Mouse (Mus musculus): ENCODE data around the gene Synj1. TPM values are rescaled to one million over a fixed set of nuclear protein-coding genes. Genes with fewer than 3 reads are reported as not detected.

Synj1 gene
- 51.6 and 66.8 TPM in 2 replicates for polyA plus RNA-seq (2012; rRNA removed)

DNA sequence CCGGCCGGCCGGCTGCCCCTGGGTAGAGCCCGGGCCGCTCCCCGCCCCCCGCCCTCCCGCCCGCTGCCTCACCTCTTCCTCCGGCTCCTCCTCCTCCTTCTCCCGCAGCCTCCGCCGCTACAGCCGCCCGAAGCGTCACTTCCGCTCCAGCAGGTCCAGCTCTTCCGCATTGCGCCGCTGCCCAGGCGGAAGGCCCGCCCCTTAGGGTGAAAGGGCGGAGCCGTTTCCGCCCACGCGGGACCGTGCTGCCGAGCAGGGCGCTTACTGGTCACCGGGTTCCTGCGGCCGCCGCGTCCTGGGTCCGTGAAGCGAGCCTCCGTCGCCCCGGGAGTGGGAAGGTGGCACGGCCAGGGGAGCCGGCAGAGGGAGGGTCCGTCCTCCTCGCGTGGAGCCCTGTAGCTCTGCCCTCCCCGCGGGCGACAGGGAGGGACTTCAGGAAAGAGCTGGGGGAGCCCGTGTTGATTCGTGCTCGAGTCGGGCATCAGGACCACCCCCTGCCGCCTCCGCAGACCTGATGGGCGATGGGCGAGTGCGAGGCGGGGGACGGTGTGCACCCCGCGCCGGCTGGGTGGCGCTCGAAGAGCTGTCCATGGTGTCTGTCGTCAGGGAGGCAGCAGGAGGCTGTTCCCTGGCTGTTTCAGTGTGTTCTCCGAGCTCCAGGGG, at the start of gene Synj1:
Gene Synj1 (minus strand): TSS at position 288 of the 663 bp plus-strand sequence.
- WGBS = under 1% methylated on average over 66 of the region's 66 CpGs
- Histone ChIP-seq H3K27me3 (ENCODE audit: control insufficient read depth, insufficient read depth, low read length) (no peaks in the 10 kb centered on the region), H3K27ac (ENCODE audit: control insufficient read depth, insufficient read depth, low read length) (peak within 1 kb of the TSS; percentile 34; the same call in 1 of the 2 replicates), H3K4me1 (replicated peaks; ENCODE audit: control insufficient read depth, insufficient read depth, low read length) (peaks cover 4% of the 10 kb centered on the region), H3K4me3 (ENCODE audit: control insufficient read depth, insufficient read depth, low read length) (peak within 1 kb of the TSS; percentile 82), H3K36me3 (ENCODE audit: control insufficient read depth, insufficient read depth, low read length) (peaks cover 13% of the 10 kb centered on the region)
- peak; percentile 87 for DNase-seq
- no peak for TF ChIP-seq CTCF (IDR thresholded peaks at IDR 0.05; ENCODE audit: borderline replicate concordance, control insufficient read depth, extremely low read depth, insufficient read depth, low read length, poor library complexity)
- TF ChIP-seq POLR2A (IDR thresholded peaks at IDR 0.05; ENCODE audit: control insufficient read depth, extremely low read depth, insufficient read depth, low read length, poor library complexity) = 0 out of 2 replicates have a peak, but pooled peaks have one; percentile 20

- peak overlapping the region; percentile 29 for H3K27ac ChIP-seq (ENCODE audit: control insufficient read depth, insufficient read depth, low read length)
- 69% methylated on average over 6 of the region's 6 CpGs for WGBS
- TF ChIP-seq POLR2A (IDR thresholded peaks at IDR 0.05; ENCODE audit: control insufficient read depth, extremely low read depth, insufficient read depth, low read length, poor library complexity) (no peak), CTCF (IDR thresholded peaks at IDR 0.05; ENCODE audit: borderline replicate concordance, control insufficient read depth, extremely low read depth, insufficient read depth, low read length, poor library complexity) (no peak)
- H3K27me3 ChIP-seq (ENCODE audit: control insufficient read depth, insufficient read depth, low read length) = no peaks in the 10 kb centered on the region
- no peak overlapping the region for H3K4me3 ChIP-seq (ENCODE audit: control insufficient read depth, insufficient read depth, low read length)
- no peaks in the 10 kb centered on the region for H3K36me3 ChIP-seq (ENCODE audit: control insufficient read depth, insufficient read depth, low read length)
- H3K4me1 ChIP-seq (replicated peaks; ENCODE audit: control insufficient read depth, insufficient read depth, low read length) = peaks cover 30% of the 10 kb centered on the region
- DNase-seq = no peak
Observed at GRCm38 (mm10) chr16:91057741-91058140, 46.6 kb upstream of the Synj1 start.

- Histone ChIP-seq H3K4me1 (replicated peaks; ENCODE audit: control insufficient read depth, insufficient read depth, low read length) (peaks cover 29% of the 10 kb centered on the region), H3K4me3 (ENCODE audit: control insufficient read depth, insufficient read depth, low read length) (no peak overlapping the region), H3K36me3 (ENCODE audit: control insufficient read depth, insufficient read depth, low read length) (no peaks in the 10 kb centered on the region), H3K27me3 (ENCODE audit: control insufficient read depth, insufficient read depth, low read length) (no peaks in the 10 kb centered on the region), H3K27ac (ENCODE audit: control insufficient read depth, insufficient read depth, low read length) (peak overlapping the region; percentile 79)
- TF ChIP-seq CTCF (IDR thresholded peaks at IDR 0.05; ENCODE audit: borderline replicate concordance, control insufficient read depth, extremely low read depth, insufficient read depth, low read length, poor library complexity) = no peak
- TF ChIP-seq POLR2A (IDR thresholded peaks at IDR 0.05; ENCODE audit: control insufficient read depth, extremely low read depth, insufficient read depth, low read length, poor library complexity) = no peak
- WGBS = 51% methylated on average over 4 of the region's 4 CpGs
- no peak for DNase-seq
Observed at GRCm38 (mm10) chr16:91057261-91057660, 46.2 kb upstream of the Synj1 start.

GRCm38 (mm10) chr16:91056043-91056821, 45.1 kb upstream of the Synj1 start:
- Histone ChIP-seq H3K27ac (ENCODE audit: control insufficient read depth, insufficient read depth, low read length) (peak overlapping the region; percentile 67), H3K36me3 (ENCODE audit: control insufficient read depth, insufficient read depth, low read length) (no peaks in the 10 kb centered on the region), H3K27me3 (ENCODE audit: control insufficient read depth, insufficient read depth, low read length) (no peaks in the 10 kb centered on the region), H3K4me1 (replicated peaks; ENCODE audit: control insufficient read depth, insufficient read depth, low read length) (peaks cover 25% of the 10 kb centered on the region), H3K4me3 (ENCODE audit: control insufficient read depth, insufficient read depth, low read length) (no peak overlapping the region)
- no peak for TF ChIP-seq POLR2A (IDR thresholded peaks at IDR 0.05; ENCODE audit: control insufficient read depth, extremely low read depth, insufficient read depth, low read length, poor library complexity)
- TF ChIP-seq CTCF (IDR thresholded peaks at IDR 0.05; ENCODE audit: borderline replicate concordance, control insufficient read depth, extremely low read depth, insufficient read depth, low read length, poor library complexity) = no peak
- WGBS = 24% methylated on average over 16 of the region's 16 CpGs
- DNase-seq = peak; percentile 54

- Histone ChIP-seq H3K27ac (ENCODE audit: control insufficient read depth, insufficient read depth, low read length) (no peak overlapping the region), H3K27me3 (ENCODE audit: control insufficient read depth, insufficient read depth, low read length) (no peaks in the 10 kb centered on the region), H3K4me3 (ENCODE audit: control insufficient read depth, insufficient read depth, low read length) (no peak overlapping the region), H3K4me1 (replicated peaks; ENCODE audit: control insufficient read depth, insufficient read depth, low read length) (peaks cover 25% of the 10 kb centered on the region), H3K36me3 (ENCODE audit: control insufficient read depth, insufficient read depth, low read length) (no peaks in the 10 kb centered on the region)
- no peak for TF ChIP-seq POLR2A (IDR thresholded peaks at IDR 0.05; ENCODE audit: control insufficient read depth, extremely low read depth, insufficient read depth, low read length, poor library complexity)
- TF ChIP-seq CTCF (IDR thresholded peaks at IDR 0.05; ENCODE audit: borderline replicate concordance, control insufficient read depth, extremely low read depth, insufficient read depth, low read length, poor library complexity) = no peak
- DNase-seq = no peak
- 96% methylated on average over 5 of the region's 5 CpGs for WGBS
Observed at GRCm38 (mm10) chr16:91055150-91055549, 44.0 kb upstream of the Synj1 start.

- Histone ChIP-seq H3K4me1 (replicated peaks; ENCODE audit: control insufficient read depth, insufficient read depth, low read length) (peaks cover 25% of the 10 kb centered on the region), H3K4me3 (ENCODE audit: control insufficient read depth, insufficient read depth, low read length) (no peak overlapping the region), H3K36me3 (ENCODE audit: control insufficient read depth, insufficient read depth, low read length) (no peaks in the 10 kb centered on the region), H3K27ac (ENCODE audit: control insufficient read depth, insufficient read depth, low read length) (no peak overlapping the region), H3K27me3 (ENCODE audit: control insufficient read depth, insufficient read depth, low read length) (no peaks in the 10 kb centered on the region)
- WGBS = 86% methylated on average over 8 of the region's 8 CpGs
- no peak for DNase-seq
- no peak for TF ChIP-seq POLR2A (IDR thresholded peaks at IDR 0.05; ENCODE audit: control insufficient read depth, extremely low read depth, insufficient read depth, low read length, poor library complexity)
- TF ChIP-seq CTCF (IDR thresholded peaks at IDR 0.05; ENCODE audit: borderline replicate concordance, control insufficient read depth, extremely low read depth, insufficient read depth, low read length, poor library complexity) = no peak
Observed at GRCm38 (mm10) chr16:91053599-91053998, 42.5 kb upstream of the Synj1 start.

Measured in thymus, adult 2 months (tissue).